Mouse (Mus musculus) embryo, embryonic 9.5 days (tissue): ENCODE measurements around the gene D3Ertd254e.

Experiments
- DNase-seq: peaks from one replicate; pipeline ENCODE4 v3.0.0-alpha.2; 2017; ENCODE audit errors: extremely low spot score

Gene D3Ertd254e

GRCm38 (mm10) chr3:36212758-36213157 lies 61.9 kb downstream of the D3Ertd254e start:
- no peak for DNase-seq
